Mouse (Mus musculus) 3134 (cell line): ENCODE results near the gene Cnn2.

Experiments
- DNase-seq: peaks from one replicate; pipeline ENCODE4 v3.0.0-alpha.2; 2011; ENCODE audit warnings: low spot score; ENCODE audit not compliant: insufficient read length; ENCODE audit errors: extremely low read depth

Gene Cnn2

DNA sequence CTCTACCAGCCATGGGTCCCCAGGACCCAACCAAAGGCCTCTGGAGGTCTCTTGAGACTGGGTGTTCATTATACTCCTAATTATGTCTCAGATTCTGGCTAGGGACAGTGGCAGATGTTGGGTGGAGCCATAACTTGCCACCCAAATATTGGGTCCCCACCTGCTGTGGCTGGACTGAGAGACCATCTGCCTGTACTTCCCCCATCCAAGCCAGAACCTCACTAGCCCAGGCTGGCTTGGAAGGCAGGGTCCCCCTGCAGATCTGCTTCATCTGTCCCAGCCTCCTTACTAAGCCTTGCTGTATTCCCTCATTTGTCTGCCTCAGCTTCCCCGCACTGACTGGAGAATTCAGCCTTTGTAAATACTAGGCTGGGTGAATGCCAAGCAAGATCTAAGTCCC lies 20.2 kb upstream of the Cnn2 start:
- DNase-seq, result no peak

- DNase-seq, result no peak
Measured at GRCm38 (mm10) chr10:79969124-79969568, 19.2 kb upstream of the Cnn2 start.

GRCm38 (mm10) chr10:79970415-79971182 lies 17.8 kb upstream of the Cnn2 start, which contains the start of gene Grin3b:
Gene Grin3b (plus strand): TSS chr10:79970715.
- no peak for DNase-seq

DNA sequence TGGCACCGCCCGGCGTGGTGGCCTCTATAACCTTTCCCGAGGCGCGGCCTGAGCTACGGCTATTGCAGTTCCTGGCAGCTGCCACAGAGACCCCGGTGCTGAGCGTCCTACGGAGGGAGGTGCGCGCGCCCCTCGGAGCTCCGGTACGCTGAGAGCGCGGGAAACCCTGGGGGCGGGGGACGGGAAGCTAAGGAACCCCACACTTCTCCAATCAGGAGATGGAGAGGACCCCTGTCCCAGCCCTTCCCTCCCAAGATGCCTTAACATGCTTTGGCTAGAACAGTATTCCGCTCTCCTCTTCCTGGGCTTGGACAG lies 17.2 kb upstream of the Cnn2 start:
- DNase-seq, result no peak

DNA sequence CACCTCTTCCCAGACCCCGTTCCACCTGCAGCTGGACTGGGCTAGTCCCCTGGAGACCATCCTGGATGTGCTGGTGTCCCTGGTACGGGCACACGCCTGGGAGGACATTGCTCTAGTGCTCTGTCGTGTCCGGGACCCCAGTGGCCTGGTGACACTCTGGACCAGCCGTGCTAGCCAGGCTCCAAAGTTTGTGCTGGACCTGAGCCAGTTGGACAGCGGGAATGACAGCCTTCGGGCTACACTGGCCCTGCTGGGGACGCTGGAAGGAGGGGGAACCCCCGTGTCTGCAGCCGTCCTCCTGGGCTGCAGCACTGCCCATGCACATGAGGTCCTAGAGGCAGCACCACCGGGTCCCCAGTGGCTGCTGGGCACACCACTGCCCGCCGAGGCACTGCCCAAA lies 15.6 kb upstream of the Cnn2 start:
- no peak for DNase-seq

- no peak for DNase-seq
Measured at GRCm38 (mm10) chr10:79974087-79974486, 14.3 kb upstream of the Cnn2 start.

GRCm38 (mm10) chr10:79974668-79975067 lies 13.7 kb upstream of the Cnn2 start:
- no peak for DNase-seq

DNA sequence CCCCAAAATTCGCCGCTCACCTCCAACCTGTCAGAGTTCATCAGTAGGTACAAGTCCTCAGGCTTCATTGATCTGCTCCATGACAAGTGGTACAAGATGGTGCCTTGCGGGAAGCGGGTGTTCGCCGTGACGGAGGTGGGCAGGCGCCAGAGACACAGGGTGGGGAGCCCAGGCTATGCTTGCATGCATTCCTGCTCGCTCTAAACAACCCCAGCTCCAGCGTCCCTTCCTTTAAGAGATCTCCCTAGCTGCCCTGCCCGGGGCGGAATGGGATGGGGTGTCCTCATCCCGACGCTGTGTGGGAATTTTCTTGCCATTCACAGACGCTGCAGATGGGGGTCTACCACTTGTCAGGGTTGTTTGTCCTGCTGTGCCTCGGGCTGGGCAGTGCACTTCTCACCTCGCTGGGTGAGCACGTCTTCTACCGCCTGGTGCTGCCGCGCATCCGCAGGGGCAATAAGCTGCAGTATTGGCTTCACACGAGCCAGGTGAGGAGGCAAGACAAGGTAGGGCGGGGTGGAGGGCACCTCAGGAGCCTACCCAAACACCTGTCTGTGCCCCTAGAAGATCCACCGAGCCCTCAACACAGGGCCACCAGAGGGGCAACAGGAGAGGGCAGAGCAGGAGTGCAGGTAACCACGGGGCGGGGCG lies 12.2 kb upstream of the Cnn2 start:
- DNase-seq, result no peak

GRCm38 (mm10) chr10:79976722-79977107 lies 11.7 kb upstream of the Cnn2 start:
- DNase-seq, result no peak

DNA sequence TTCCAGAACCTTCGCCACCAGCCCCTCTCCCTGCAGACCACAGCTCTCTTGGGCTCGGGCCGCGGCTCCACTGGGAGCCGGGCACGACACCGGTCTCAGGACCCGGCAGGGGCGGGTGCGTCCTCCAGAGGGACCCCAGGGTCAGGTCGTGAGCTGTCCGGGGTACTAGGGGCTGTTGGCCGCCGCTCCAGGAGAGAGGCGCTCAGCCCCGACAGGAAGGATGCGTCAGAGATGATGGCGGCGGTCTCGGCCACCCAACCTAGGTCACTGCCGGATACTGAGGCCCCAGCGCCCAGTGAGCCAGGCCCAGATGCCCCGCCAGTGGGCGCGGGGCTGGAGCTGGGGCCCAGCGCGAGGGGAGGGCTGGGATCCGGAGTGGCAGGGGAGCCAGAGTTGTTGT lies 11.1 kb upstream of the Cnn2 start:
- DNase-seq, result no peak

DNA sequence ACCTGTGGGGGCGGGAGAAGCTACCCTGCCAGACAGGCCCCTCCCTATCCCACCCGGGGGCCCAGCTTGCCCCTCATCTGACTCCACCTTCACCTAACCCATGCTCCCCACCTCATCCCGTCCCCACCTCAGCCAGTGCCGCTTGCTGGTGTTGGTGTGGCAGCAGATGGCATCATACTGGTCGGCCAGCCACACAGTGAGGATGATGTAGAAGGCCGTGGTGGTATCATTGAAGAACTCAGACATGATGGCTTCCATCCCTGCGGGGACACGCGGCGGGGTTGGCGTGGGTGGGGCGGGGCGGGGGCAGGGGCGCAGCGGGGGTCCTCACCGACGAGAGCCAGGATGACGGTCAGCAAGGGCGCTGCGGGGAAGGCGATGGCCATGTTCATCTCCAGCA lies 10.3 kb upstream of the Cnn2 start:
- DNase-seq, result no peak

DNA sequence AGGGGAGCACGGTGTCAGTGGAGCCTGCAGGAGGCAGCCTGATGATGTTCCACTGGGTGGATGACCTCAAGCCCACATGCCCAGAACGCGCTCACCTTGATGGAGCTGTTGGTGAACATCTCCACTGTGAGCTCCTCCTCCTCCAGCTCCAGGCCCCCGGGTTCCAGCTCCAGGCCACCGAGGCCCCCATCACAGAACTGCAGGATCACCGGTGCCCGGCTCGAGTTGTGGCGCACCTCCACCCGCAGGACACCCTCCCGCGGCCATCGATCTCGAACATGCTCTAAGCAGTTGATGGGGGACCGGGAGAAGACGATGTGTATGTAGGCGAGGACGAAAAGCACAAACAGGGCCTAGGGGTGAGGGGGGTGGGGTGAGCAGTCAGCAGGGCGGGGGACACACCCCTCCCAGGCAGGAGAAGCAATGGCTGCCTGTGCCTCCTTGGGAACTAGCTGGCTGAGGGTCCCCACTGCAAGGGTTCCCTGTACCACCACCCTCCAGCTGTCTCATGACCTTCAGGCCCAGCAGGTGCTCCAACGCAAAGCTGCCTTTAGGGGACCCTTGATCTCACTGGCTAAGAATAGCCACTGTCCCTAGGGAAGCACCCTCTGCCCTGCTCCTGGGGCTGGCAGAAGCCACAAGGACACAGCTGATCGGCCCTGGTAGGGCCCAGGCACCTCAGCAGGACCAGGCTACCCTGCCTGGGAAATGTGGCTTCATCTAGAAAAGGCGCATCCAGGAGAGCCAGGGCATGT lies 8.8 kb upstream of the Cnn2 start:
- DNase-seq, result no peak

GRCm38 (mm10) chr10:79983205-79983604 lies 5.2 kb upstream of the Cnn2 start:
- no peak for DNase-seq

GRCm38 (mm10) chr10:79983670-79984069 lies 4.7 kb upstream of the Cnn2 start:
- DNase-seq, result peak; percentile 70

- peak; percentile 82 for DNase-seq
Measured at GRCm38 (mm10) chr10:79984195-79984816, 4.1 kb upstream of the Cnn2 start, which contains the start of gene Tmem259. Gene Tmem259 (minus strand): TSS chr10:79984330.

GRCm38 (mm10) chr10:79984871-79985270 lies 3.5 kb upstream of the Cnn2 start:
- peak; percentile 94 for DNase-seq

DNA sequence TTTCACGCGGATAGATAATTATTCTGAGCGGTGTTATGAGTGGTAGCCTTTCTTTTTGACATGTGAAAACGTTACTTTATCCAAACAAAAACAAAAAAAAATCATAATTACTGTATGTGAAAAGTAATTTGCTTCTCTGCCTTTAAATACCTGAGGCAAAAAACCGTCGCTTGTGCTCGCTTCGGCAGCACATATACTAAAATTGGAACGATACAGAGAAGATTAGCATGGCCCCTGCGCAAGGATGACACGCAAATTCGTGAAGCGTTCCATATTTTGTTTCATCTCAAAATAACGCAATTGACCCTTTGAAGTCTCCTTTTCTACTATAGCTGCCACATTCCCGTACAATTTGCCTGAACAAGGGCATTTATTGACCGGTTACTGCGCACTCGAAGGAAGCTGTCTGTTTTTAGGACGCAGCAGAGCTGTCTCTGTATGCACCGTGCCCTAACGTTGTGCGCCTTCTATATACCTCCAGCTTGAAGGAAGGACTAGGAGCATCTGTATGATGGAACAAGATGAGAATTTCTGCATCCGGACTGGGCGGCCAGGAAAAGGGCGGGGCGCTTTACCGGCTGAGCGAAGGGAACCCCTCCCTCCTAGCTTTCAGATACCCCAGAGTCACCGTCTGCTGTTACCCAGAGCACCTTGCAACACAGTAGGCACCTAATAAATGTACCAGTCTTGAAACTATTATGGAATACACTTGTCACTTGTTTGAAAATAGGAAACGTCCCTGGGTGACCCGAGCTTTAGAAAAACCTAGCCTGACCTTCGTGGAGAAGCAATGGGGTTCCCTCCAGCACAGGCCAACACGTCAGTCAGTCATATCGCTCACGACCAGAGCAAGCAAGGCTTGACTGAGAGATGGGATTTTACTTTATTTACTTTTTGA lies 2.8 kb upstream of the Cnn2 start:
- peak; percentile 78 for DNase-seq

DNA sequence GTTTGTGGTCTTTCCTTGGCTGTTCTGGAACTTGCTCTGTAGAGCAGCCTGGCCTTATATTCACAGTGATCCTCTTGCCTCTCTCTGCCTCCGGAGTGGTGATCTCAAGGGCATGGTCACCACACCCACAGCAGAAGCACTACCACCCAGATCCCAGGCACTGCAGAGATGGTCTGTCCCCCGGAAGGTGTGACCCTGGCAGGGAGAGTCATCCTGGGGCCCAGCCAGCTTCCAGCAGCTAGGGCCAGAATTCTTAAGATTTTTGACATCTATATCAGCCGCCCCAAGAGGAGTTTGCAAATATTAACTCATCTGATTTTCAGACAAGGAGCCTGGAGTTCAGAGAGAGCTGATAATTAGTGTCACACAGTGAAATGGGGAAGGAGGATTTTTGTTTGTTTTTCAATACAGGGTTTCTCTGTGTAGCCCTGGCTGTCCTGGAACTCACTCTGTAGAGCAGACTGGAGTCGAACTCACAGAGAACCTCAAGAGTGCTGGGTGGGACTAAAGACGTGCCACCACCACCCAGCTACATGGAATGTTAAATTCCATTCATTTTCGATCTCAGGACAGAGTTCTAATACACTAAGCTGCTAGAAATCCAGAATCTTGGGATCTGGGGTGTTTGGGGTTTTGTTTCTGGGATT lies 2.0 kb upstream of the Cnn2 start:
- peak; percentile 79 for DNase-seq

- peak; percentile 93 for DNase-seq
Measured at GRCm38 (mm10) chr10:79986963-79987362, 1.4 kb upstream of the Cnn2 start.
